Mouse (Mus musculus) kidney, postnatal 4 days (tissue): ENCODE measurements around the gene Mthfd1.
"Not testable (repeated sequence)": the region's sequence is repeated elsewhere in the genome, so short reads cannot be mapped to it uniquely, and the experiment has no call there.

Experiments
- DNase-seq, 2 experiments: peaks; one replicate each; pipeline ENCODE4 v3.0.0; 2021; ENCODE audit warnings: mixed read lengths in 2 of 2

Gene Mthfd1

DNA sequence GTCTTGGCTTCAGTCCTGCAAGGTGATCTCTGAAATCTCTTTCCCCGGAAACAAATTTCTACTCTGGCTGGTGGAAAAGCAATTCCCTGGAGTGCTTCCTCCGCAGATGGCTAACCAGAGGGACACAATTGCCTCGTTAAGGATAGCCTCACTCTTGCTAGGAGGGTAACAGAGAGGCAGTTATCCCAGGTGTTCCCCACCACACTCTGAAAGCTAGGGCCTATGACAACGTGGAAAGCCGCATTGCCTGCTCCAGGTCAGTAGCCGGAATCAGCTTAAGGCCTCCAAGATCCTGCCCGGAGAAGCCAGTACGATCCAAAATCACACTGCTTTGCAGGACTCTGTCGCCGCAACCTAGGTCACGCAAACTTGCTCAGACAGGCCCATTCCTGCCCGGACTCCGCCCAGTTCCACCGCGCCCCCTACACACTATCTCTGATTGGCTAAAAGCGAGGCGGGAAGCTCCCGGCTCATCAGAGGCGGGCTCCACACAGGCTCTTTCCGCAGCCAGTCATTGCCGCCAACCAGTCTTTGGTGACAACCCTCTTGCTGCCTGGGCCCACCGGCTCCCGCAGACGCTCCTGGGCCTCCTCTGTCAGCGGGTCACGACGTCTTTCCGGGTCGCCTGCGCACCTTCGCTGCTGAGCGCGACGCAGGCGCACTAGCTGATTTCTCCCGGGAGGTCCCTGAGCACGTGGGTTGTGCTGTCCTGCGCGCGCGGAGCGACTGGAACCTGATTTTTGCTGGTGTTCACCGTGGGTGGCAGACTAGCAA, at the start of gene Mthfd1:
TSS of gene Mthfd1 (plus strand) at position 574 of the 774 bp plus-strand sequence.
- DNase-seq = peak; percentile 90 to 96

GRCm38 (mm10) chr12:76209429-76209974, 45.6 kb upstream of the Mthfd1 start:
- no peak for DNase-seq

- DNase-seq = no peak
Observed at GRCm38 (mm10) chr12:76215121-76215520, 40.0 kb upstream of the Mthfd1 start.

DNA sequence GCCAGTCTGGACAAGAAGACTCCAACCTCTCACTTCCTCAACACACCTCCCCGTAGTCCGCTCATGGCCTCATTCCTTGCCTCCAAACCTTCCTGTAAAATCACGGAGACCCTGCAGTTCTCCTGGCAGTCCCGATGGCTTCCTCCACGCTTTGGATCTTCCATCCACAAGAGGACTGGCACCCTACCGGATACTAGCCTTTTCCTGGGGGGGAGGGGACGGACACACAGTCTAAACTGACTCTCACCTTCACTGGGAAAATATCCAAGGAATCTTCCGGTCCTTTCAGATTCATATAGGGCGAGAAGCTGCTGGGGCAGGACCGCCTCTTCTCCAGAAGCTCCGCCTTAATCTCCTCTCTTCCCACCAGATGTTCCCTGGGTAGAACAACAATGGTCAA, 38.4 kb upstream of the Mthfd1 start:
- DNase-seq = no peak

DNA sequence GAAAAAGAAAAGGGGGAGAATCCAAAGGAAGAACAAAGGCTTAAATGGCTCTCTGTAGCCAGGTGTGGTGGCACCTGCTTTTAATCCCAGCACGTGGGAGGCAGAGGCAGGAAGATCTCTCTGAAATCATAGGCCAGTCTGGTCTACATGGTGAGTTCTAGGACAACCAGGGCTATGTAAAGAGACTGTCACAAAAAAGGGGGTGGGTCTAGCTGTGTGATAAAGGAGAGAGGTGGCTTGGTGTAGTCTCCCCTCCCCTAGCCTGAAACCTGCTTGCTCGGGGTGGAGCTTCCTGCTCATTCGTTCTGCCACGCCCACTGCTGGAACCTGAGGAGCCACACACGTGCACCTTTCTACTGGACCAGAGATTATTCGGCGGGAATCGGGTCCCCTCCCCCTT, 33.0 kb upstream of the Mthfd1 start:
- not testable (repeated sequence) for DNase-seq

DNA sequence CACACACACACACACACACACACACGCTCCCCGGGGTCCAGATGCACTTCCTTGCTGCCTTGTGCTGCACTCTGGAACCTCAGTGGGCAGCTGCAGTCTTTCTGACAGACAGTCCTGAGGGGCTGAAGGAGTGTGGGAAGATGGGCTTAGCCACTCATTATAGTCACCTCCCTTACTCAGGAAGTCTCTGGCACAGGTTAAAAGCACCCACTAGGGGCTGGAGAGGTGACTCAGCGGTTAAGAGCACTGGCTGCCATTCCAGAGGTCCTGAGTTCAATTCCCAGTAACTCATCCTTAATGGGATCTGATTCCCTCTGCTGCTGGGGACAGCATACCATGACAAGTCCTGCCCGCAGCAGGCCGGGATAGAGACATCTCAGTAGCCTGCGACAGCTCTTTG, 24.5 kb upstream of the Mthfd1 start:
- DNase-seq = no peak

DNA sequence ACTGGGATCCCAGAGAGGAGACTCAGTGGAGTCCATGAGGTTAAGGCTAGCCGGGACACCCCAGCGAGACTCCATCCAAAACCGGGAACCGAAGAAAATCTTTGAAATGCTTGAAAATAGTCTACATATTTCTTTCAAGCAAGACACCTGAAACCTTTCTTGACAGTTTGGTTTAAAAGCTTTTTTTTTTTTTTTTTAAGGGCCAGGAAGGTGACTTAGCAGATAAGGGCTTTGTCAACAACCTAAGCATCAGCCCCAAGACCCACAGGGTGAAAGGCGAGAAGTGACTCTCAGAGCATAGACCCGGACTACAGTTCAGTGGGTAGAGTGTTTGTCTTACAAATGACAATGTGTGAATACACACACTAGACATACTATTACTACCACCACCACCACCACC, 19.8 kb upstream of the Mthfd1 start:
- DNase-seq = no peak

DNA sequence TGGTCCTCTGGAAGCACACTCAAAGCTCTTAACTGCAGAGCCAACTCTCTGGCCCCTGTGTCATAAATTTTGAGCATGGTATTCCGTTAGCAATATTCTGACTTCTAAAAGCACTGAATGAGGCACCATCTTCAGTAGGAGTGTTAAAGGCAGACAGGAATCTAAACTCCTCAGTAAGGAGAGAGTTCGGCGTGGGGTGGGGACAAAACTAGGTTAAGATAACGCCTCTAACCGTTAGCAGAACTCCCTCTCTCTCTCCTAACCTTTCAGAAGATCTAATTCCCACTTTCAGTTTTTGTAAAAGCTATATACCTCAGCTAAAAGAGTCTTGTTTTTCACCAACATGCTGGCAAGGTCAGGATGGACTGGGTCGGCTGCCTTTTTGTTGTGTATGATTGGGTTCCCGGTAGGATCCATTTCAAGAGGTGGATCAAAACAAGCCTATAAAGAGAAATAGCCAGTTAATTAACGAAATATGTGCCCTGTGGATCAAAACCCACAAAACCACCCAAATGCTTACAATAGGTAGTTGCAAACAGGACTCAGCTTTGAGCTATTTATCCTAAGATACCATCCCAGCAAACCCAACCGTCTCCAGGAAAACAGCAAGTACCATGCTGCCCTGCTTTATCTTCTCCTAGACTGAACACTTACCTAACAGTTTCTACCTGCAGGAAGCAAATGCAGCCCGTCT, 15.8 kb upstream of the Mthfd1 start:
- no peak for DNase-seq

DNA sequence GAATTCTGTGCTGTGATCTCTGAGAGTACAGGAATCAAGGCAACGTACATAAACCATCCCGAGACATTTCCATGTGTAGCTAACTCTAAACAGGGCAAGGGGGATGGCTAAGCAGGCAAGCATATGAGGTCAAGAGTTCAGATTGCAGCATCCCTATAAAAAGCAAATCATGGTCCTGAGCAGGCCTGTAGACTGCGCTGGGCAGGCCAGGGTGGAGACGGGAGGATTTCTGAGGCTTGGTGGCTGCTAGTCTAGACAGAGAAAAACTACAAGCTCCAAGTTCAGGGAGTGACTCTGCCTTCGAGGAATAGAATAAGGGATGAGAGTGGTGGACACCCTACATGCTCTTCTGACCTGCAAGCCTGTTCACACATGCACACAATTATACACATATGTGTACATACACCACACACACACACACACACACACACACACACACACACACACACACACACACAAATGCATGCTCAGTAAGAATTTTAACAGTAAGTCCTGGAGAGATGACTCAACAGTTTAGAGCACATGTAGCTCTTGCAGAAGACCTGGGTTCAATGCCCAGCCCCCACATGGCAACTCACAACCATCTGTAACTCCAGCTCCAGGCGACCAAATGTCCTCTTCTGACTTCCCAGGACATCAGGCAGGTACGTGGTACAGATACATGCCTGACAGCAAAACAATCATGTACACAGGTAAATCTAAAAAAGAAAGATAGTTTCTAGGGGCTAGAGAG, 15.1 kb upstream of the Mthfd1 start:
- no peak for DNase-seq

DNA sequence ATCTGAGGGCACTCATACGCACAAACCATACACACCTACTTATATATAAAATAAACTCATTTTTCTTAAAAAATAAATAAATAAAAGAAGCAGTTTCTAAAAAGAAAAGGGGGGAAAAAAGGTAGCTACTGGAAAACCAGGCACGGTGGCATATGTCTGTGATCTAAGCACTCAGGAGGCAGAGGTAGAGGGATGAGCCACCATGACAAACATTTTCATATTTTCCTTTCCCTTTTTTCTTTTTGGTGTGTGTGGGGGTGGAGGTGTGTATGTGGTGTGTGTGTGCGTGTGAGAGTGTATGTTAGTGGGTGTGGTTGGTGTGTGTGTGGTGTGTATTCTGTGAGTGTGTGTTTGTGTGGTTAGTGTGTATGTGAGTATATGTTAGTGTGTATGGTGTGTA, 14.4 kb upstream of the Mthfd1 start:
- no peak for DNase-seq

DNA sequence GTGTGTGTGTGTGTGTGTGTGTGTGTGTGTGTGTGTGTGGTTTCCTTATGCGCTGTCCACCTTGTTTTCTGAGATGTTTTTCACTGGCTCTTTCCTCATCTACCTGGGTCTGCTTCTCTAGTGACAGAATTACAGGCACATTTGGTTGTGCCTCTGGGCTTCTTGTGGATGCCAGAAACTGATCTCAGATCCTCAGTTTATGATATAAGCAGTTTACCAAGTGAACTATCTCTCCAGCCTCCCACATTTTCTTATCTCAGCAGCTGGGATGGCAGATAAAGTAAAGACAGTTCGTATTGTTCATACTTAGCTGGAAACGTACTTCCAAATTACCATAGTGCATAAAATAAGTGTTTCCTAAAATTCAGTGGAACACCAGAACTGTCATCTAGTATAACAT, 14.0 kb upstream of the Mthfd1 start:
- DNase-seq = no peak

- no peak for DNase-seq
Observed at GRCm38 (mm10) chr12:76241833-76242232, 13.3 kb upstream of the Mthfd1 start.

GRCm38 (mm10) chr12:76244981-76245380, 10.1 kb upstream of the Mthfd1 start:
- DNase-seq = no peak

- DNase-seq = no peak
Observed at GRCm38 (mm10) chr12:76246646-76247045, 8.5 kb upstream of the Mthfd1 start, which contains the start of gene Tex21. Tex21 (minus strand) TSS chr12:76246746.

GRCm38 (mm10) chr12:76253090-76253489, 2.0 kb upstream of the Mthfd1 start:
- DNase-seq = no peak

- DNase-seq = no peak
Observed at GRCm38 (mm10) chr12:76253591-76253990, 1.5 kb upstream of the Mthfd1 start.

DNA sequence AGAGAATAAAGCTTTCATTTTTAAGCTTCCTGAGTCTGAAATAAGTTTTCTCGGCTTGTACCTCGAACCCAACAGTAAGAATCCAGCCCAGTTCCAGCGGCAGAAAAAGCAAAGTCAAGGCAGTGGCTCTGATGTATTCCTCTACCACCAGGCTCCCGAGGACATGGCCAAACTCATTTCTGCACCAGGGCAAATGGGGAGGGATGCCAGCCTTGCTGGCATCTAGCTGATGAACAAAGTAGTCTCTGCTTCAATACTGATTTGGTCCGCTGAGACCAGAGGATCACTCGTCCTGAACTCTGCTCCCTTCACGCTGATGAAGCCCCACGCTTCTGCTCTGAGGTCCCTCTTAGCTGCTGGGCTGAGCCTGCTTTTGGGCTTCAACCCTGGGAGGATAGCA, 1.1 kb upstream of the Mthfd1 start:
- DNase-seq = no peak

- DNase-seq = no peak
Observed at GRCm38 (mm10) chr12:76255499-76255875, 389 bp downstream of the Mthfd1 start.

- DNase-seq = peak; percentile 28 to 57
Observed at GRCm38 (mm10) chr12:76256114-76256843, 1.2 kb downstream of the Mthfd1 start.

GRCm38 (mm10) chr12:76260673-76261072, 5.6 kb downstream of the Mthfd1 start:
- DNase-seq = no peak

- DNase-seq = no peak
Observed at GRCm38 (mm10) chr12:76261556-76261955, 6.5 kb downstream of the Mthfd1 start.

DNA sequence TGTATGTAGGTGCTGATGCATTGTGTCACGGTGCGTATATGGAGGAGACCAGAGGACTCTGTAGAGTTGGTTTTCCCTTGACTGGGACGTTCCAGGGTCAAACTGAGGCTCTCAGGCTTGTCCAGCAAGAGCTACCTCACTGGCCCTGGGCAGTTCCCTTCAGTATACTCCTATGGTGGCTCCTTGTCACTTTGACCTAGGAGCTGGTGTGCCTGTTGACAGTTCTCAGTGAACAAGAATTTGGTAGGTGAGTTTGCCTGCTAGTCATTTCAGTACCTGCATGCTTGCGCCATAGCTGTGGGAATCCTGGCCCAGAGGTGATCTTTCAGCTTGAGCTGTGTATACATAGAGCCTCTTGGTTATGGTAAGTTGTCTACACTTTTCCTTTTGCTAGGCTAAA, 7.8 kb downstream of the Mthfd1 start:
- no peak for DNase-seq

GRCm38 (mm10) chr12:76263876-76264275, 8.8 kb downstream of the Mthfd1 start:
- DNase-seq = no peak
